Mouse (Mus musculus) hindbrain, embryonic 16.5 days (tissue): ENCODE measurements at regions not wholly inside any gene's neighbourhood (a gene's known extent, or its start where the extent isn't known, plus 50 kb on each side); places are given as distances from the start of the nearest gene placed in this dataset.
A peak's percentile ranks its signal among the peaks of the same experiment; 100 is the strongest.

Experiments used
- ATAC-seq: fragments of 200-750 bp; cut with Nextera tagmentation; 2 replicates; pipeline ENCODE4 v1.8.0; 2017; ENCODE audit warnings: moderate TSS enrichment, moderate library complexity
- H3K27ac ChIP-seq: fragments of 300-500 bp; sonication (generic); 2 replicates; pipeline ENCODE4 v1.5.1; 2014; ENCODE audit warnings: low read depth, mild to moderate bottlenecking, control low read depth, low read length, moderate library complexity
- H3K27me3 ChIP-seq: fragments of 300-500 bp; sonication (generic); replicated peaks from 2 replicates; pipeline ENCODE4 v1.6.1; 2014; ENCODE audit warnings: low read length; ENCODE audit not compliant: control insufficient read depth, insufficient read depth
- H3K36me3 ChIP-seq: fragments of 300-500 bp; sonication (generic); 2 replicates; pipeline ENCODE4 v1.6.1; 2014; ENCODE audit warnings: mild to moderate bottlenecking, low read length, moderate library complexity, mixed read lengths; ENCODE audit not compliant: control insufficient read depth, insufficient read depth
- H3K4me1 ChIP-seq: fragments of 300-500 bp; sonication (generic); 2 replicates; pipeline ENCODE4 v1.6.1; 2014; ENCODE audit warnings: low read depth, low read length; ENCODE audit not compliant: control insufficient read depth, insufficient read depth
- H3K4me2 ChIP-seq: fragments of 300-500 bp; sonication (generic); 2 replicates; pipeline ENCODE4 v1.6.1; 2014; ENCODE audit warnings: mild to moderate bottlenecking, low read length, control low read depth, moderate library complexity
- H3K4me3 ChIP-seq: fragments of 300-500 bp; sonication (generic); 2 replicates; pipeline ENCODE4 v1.5.1; 2014; ENCODE audit warnings: mild to moderate bottlenecking, low read length, control low read depth, moderate library complexity
- H3K9ac ChIP-seq: fragments of 300-500 bp; sonication (generic); 2 replicates; pipeline ENCODE4 v1.6.1; 2014; ENCODE audit warnings: low read depth, mild to moderate bottlenecking, control low read depth, low read length, moderate library complexity
- H3K9me3 ChIP-seq: fragments of 300-500 bp; sonication (generic); 2 replicates; pipeline ENCODE4 v1.6.1; 2014; ENCODE audit warnings: mild to moderate bottlenecking, low read length, moderate library complexity; ENCODE audit not compliant: control insufficient read depth
- WGBS: fragments of 180-500 bp; shearing (Covaris S2); extraction: QIAGEN DNeasy Blood & Tissue Kit; methylation state at CpG from one replicate; pipeline ENCODE4 v1.1.7; 2014; 5-methylcytosine and 5-hydroxymethylcytosine counted together

- Histone ChIP-seq H3K27ac (peak overlapping the region; percentile 36; the same call in 1 of the 2 replicates), H3K36me3 (no peaks in the 10 kb centered on the region), H3K9me3 (no peaks in the 10 kb centered on the region), H3K4me3 (no peak overlapping the region), H3K9ac (no peak overlapping the region), H3K27me3 (no peaks in the 10 kb centered on the region), H3K4me2 (no peak overlapping the region), H3K4me1 (peaks cover 21% of the 10 kb centered on the region)
- WGBS: 49% methylated on average over 8 of the region's 8 CpGs
- ATAC-seq: peak; percentile 71
Measured at GRCm38 (mm10) chr1:135665484-135665883, 54.4 kb upstream of the Csrp1 start.

- ATAC-seq: no peak
- Histone ChIP-seq H3K27ac (no peak overlapping the region), H3K4me3 (no peak overlapping the region), H3K27me3 (no peaks in the 10 kb centered on the region), H3K4me1 (peaks cover 33% of the 10 kb centered on the region), H3K4me2 (no peak overlapping the region), H3K36me3 (no peaks in the 10 kb centered on the region), H3K9me3 (no peaks in the 10 kb centered on the region), H3K9ac (no peak overlapping the region)
- 85% methylated on average over 3 of the region's 3 CpGs for WGBS
Measured at GRCm38 (mm10) chr1:135668331-135668730, 51.5 kb upstream of the Csrp1 start.

GRCm38 (mm10) chr1:135668951-135669350 lies 50.9 kb upstream of the Csrp1 start:
- ATAC-seq: no peak
- peaks cover 30% of the 10 kb centered on the region for H3K4me1 ChIP-seq
- H3K27me3 ChIP-seq: no peaks in the 10 kb centered on the region
- H3K9me3 ChIP-seq: no peaks in the 10 kb centered on the region
- no peak overlapping the region for H3K27ac ChIP-seq
- H3K36me3 ChIP-seq: no peaks in the 10 kb centered on the region
- 86% methylated on average over 7 of the region's 7 CpGs for WGBS
- no peak overlapping the region for H3K4me3 ChIP-seq
- no peak overlapping the region for H3K4me2 ChIP-seq
- H3K9ac ChIP-seq: no peak overlapping the region

GRCm38 (mm10) chr1:135669803-135670202 lies 50.1 kb upstream of the Csrp1 start:
- Histone ChIP-seq H3K4me1 (peaks cover 25% of the 10 kb centered on the region), H3K4me2 (no peak overlapping the region; the same call in 1 of the 2 replicates), H3K9me3 (no peaks in the 10 kb centered on the region), H3K9ac (0 out of 2 replicates have a peak overlapping the region, but pooled peaks have one; percentile 0), H3K36me3 (no peaks in the 10 kb centered on the region), H3K27ac (peak overlapping the region; percentile 27; the same call in 1 of the 2 replicates), H3K27me3 (no peaks in the 10 kb centered on the region), H3K4me3 (no peak overlapping the region)
- WGBS: 53% methylated on average over 7 of the region's 7 CpGs
- ATAC-seq: peak; percentile 16; the same call in 1 of the 2 replicates
